Mouse (Mus musculus): ENCODE results near the gene Ugt1a2. TPM values are rescaled to one million over a fixed set of nuclear protein-coding genes. Genes with fewer than 3 reads are reported as not detected.
"Not testable (repeated sequence)": the region's sequence is repeated elsewhere in the genome, so short reads cannot be mapped to it uniquely, and the experiment has no call there.

Ugt1a2 gene
- not detected in 2 replicates for total RNA-seq (2014; fragmentation: Nextera tagmentation)
- total RNA-seq (2017) = 0.05 TPM in 1 of 2 replicates, not detected in the other
- polyA plus RNA-seq (2012) = not detected in 2 replicates

DNA sequence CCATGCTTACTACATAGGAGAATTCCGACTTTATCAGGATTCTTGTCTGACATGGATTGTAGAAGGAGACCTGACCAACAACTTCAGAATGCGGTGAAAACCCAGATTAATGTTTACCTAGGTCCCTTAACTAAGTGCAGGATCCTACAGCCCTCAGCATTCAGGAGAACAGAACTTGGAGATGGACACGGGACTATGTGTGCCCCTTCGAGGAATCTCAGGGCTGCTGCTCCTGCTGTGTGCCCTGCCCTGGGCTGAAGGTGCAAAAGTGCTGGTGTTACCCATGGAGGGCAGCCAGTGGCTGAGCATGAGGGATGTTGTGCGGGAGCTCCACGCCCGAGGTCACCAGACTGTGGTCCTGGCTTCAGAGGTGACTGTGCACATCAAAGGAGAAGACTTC, at the start of gene Ugt1a2:
Gene Ugt1a2, plus strand, starts transcription at position 146 of the 400 bp plus-strand sequence.
- no peak within 1 kb of the TSS for H3K4me3 ChIP-seq (ENCODE audit: low read depth, low read length)
- H3K27me3 ChIP-seq (ENCODE audit: insufficient read depth, low read length) = peaks cover 7% of the 10 kb centered on the region
- TF ChIP-seq GATA2 (IDR thresholded peaks at IDR 0.05; ENCODE audit: borderline replicate concordance, low read depth, low read length) (no peak), POLR2AphosphoS5 (IDR thresholded peaks at IDR 0.05; ENCODE audit: insufficient replicate concordance, low read depth, low read length) (no peak), GATA1 (IDR thresholded peaks at IDR 0.05; ENCODE audit: borderline replicate concordance, low read length) (no peak), CTCF (IDR thresholded peaks at IDR 0.05; ENCODE audit: low read depth, low read length) (no peak), TAL1 (conservative IDR thresholded peaks at IDR 0.05; ENCODE audit: low read depth, low read length) (no peak)
- no peaks in the 10 kb centered on the region for H3K36me3 ChIP-seq (replicated peaks)
- H3K9me3 ChIP-seq (replicated peaks) = peaks cover 3% of the 10 kb centered on the region
- DNase-seq (ENCODE audit: low spot score) (no peak), ATAC-seq (ENCODE audit: extremely low read depth, insufficient number of reproducible peaks, low FRiP score, poor library complexity, severe bottlenecking) (no peak)
- H3K4me1 ChIP-seq (ENCODE audit: insufficient read depth, low read depth, low read length) = no peaks in the 10 kb centered on the region

DNA sequence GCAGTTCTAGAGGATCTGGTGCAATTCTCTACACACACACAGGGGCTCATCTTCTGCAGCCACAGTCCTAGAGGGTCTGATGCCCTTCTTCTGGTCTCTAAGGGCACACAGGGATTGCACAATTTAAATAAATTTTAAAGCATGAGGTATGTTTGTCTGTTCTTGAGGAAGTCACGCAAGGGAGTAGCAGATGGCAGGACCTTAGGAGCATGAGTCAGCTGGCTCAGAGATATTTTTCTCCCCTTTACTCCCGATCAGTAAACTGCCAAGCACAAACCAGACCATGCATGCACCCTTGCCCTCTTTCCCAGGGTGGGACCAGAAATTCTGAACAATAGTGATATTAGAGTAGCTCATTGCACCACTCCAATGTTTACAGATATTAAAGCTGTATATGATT, 42.0 kb upstream of the Ugt1a2 start:
- Histone ChIP-seq H3K36me3 (replicated peaks) (no peaks in the 10 kb centered on the region), H3K4me1 (ENCODE audit: insufficient read depth, low read depth, low read length) (no peaks in the 10 kb centered on the region; the same call in 1 of the 2 replicates), H3K4me3 (ENCODE audit: low read depth, low read length) (no peak overlapping the region), H3K27me3 (ENCODE audit: insufficient read depth, low read length) (0 out of 2 replicates have a peak, but pooled peaks cover 2% of the 10 kb centered on the region), H3K9me3 (replicated peaks) (no peaks in the 10 kb centered on the region)
- DNase-seq (ENCODE audit: low spot score) (no peak), ATAC-seq (ENCODE audit: extremely low read depth, insufficient number of reproducible peaks, low FRiP score, poor library complexity, severe bottlenecking) (peak; percentile 45; the same call in 1 of the 2 replicates)
- no peak for TF ChIP-seq CTCF (IDR thresholded peaks at IDR 0.05; ENCODE audit: low read depth, low read length)
- no peak for TF ChIP-seq GATA1 (IDR thresholded peaks at IDR 0.05; ENCODE audit: borderline replicate concordance, low read length)
- TF ChIP-seq TAL1 (conservative IDR thresholded peaks at IDR 0.05; ENCODE audit: low read depth, low read length) = no peak
- TF ChIP-seq POLR2AphosphoS5 (IDR thresholded peaks at IDR 0.05; ENCODE audit: insufficient replicate concordance, low read depth, low read length) = no peak
- no peak for TF ChIP-seq GATA2 (IDR thresholded peaks at IDR 0.05; ENCODE audit: borderline replicate concordance, low read depth, low read length)

DNA sequence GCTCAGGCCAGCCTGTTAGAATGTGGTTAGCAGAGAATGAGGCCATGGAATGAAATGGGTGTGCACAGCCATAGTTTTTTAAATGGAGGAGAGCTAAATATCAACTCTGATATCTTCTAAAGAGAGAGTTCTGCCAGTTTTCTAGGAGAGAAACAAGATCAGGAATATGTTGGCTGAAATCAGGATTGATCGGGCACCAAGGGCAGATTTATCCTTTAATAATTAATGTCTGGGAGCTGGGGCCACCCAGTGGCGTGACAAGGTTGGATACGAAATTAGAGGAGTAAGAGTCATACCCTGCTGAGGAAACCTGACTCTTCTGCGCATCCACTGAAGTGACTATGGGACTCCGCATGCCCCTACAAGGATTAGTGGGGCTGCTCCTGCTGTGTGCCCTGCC, 34.7 kb upstream of the Ugt1a2 start, which contains the start of gene Ugt1a5:
Gene Ugt1a5, plus strand, starts transcription at position 302 of the 400 bp plus-strand sequence.
- H3K4me3 ChIP-seq (ENCODE audit: low read depth, low read length) = no peak within 1 kb of the TSS
- DNase-seq (ENCODE audit: low spot score) = no peak
- TF ChIP-seq TAL1 (conservative IDR thresholded peaks at IDR 0.05; ENCODE audit: low read depth, low read length) = no peak
- no peak for TF ChIP-seq GATA1 (IDR thresholded peaks at IDR 0.05; ENCODE audit: borderline replicate concordance, low read length)
- TF ChIP-seq CTCF (IDR thresholded peaks at IDR 0.05; ENCODE audit: low read depth, low read length) = no peak
- no peak for TF ChIP-seq POLR2AphosphoS5 (IDR thresholded peaks at IDR 0.05; ENCODE audit: insufficient replicate concordance, low read depth, low read length)
- no peak for TF ChIP-seq GATA2 (IDR thresholded peaks at IDR 0.05; ENCODE audit: borderline replicate concordance, low read depth, low read length)
- ATAC-seq (ENCODE audit: extremely low read depth, insufficient number of reproducible peaks, low FRiP score, poor library complexity, severe bottlenecking) = no peak
- peaks cover 2% of the 10 kb centered on the region; the same call in 1 of the 2 replicates for H3K27me3 ChIP-seq (ENCODE audit: insufficient read depth, low read length)
- H3K4me1 ChIP-seq (ENCODE audit: insufficient read depth, low read depth, low read length) = no peaks in the 10 kb centered on the region
- 0 out of 2 replicates have a peak, but pooled peaks cover under 1% of the 10 kb centered on the region for H3K9me3 ChIP-seq (replicated peaks)
- no peaks in the 10 kb centered on the region for H3K36me3 ChIP-seq (replicated peaks)

DNA sequence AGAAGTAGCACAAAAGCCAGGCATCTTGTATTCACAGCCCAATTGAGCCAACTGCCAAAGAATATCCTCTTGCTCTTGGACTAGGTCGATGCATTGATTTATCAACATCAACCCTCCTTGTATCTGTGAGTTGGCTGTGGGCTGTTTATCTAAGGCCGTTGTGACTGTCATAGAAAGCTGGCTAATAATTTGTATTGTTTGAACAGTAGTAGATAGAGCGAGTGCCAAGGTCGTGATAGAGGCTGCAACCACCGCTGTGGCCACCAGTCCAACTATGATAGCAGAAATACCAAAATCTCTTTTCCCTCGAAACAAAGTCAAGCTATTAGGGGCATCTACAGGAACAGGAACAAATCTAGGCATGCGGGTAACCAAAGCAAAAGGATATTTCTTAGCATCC, 28.2 kb upstream of the Ugt1a2 start:
- H3K9me3 ChIP-seq (replicated peaks) = peaks cover 23% of the 10 kb centered on the region
- not testable (repeated sequence) for H3K4me1 ChIP-seq (ENCODE audit: insufficient read depth, low read depth, low read length); H3K36me3 ChIP-seq (replicated peaks); ATAC-seq (ENCODE audit: extremely low read depth, insufficient number of reproducible peaks, low FRiP score, poor library complexity, severe bottlenecking); H3K4me3 ChIP-seq (ENCODE audit: low read depth, low read length); DNase-seq (ENCODE audit: low spot score); H3K27me3 ChIP-seq (ENCODE audit: insufficient read depth, low read length)

DNA sequence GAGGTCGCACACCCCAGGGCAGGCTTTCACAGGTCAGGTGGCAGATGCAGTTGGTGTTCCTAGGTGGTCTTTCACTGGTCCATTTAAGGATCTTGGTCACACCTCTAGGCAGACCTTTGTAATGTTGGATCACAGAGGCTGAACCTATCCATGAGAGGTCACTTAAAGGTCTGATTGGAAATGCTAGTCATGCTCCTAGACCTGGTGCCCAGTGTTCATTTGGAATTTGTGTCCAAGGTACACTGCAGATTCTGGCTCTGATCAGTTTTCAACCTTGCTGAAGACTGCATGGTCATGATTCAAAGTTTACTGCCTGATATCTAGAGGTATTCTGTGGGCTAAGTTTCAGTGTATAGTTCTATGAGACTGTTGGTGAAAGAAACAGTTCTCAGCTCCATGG, 20.7 kb upstream of the Ugt1a2 start:
- DNase-seq (ENCODE audit: low spot score) (no peak), ATAC-seq (ENCODE audit: extremely low read depth, insufficient number of reproducible peaks, low FRiP score, poor library complexity, severe bottlenecking) (no peak)
- Histone ChIP-seq H3K27me3 (ENCODE audit: insufficient read depth, low read length) (no peaks in the 10 kb centered on the region), H3K9me3 (replicated peaks) (peaks cover 16% of the 10 kb centered on the region), H3K4me3 (ENCODE audit: low read depth, low read length) (no peak overlapping the region), H3K36me3 (replicated peaks) (no peaks in the 10 kb centered on the region), H3K4me1 (ENCODE audit: insufficient read depth, low read depth, low read length) (no peaks in the 10 kb centered on the region)
- TF ChIP-seq GATA1 (IDR thresholded peaks at IDR 0.05; ENCODE audit: borderline replicate concordance, low read length) (no peak), CTCF (IDR thresholded peaks at IDR 0.05; ENCODE audit: low read depth, low read length) (no peak), TAL1 (conservative IDR thresholded peaks at IDR 0.05; ENCODE audit: low read depth, low read length) (no peak), GATA2 (IDR thresholded peaks at IDR 0.05; ENCODE audit: borderline replicate concordance, low read depth, low read length) (no peak), POLR2AphosphoS5 (IDR thresholded peaks at IDR 0.05; ENCODE audit: insufficient replicate concordance, low read depth, low read length) (no peak)

DNA sequence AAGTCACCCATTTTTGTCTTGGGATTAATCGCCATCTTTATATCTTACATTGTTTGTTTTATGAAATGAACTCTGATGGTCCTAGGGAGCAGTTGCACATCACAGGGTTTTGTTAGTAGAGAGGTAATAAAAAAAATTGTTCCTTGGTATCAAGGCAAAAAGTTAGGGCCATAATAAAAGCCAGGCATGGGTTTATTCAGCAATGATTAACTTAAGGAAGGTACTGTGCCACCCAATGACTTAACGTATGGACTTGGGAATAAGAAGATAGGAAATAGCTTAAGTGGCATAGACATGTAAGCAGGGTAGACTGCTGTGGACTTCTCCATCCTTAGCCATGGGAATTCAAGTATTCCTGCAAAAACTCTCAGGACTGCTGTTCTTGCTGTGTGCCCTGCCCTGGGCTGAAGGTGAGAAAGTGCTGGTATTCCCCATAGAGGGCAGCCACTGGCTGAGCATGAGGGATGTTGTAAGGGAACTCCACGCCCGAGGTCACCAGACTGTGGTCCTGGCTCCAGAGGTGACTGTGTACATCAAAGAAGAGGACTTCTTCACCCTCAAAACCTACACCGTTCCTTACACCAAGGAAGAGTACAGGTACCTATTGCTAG, 14.0 kb upstream of the Ugt1a2 start:
- no peaks in the 10 kb centered on the region for H3K27me3 ChIP-seq (ENCODE audit: insufficient read depth, low read length)
- no peaks in the 10 kb centered on the region for H3K36me3 ChIP-seq (replicated peaks)
- H3K9me3 ChIP-seq (replicated peaks) = no peaks in the 10 kb centered on the region
- no peak overlapping the region for H3K4me3 ChIP-seq (ENCODE audit: low read depth, low read length)
- H3K4me1 ChIP-seq (ENCODE audit: insufficient read depth, low read depth, low read length) = no peaks in the 10 kb centered on the region
- TF ChIP-seq GATA1 (IDR thresholded peaks at IDR 0.05; ENCODE audit: borderline replicate concordance, low read length) (no peak), TAL1 (conservative IDR thresholded peaks at IDR 0.05; ENCODE audit: low read depth, low read length) (no peak), POLR2AphosphoS5 (IDR thresholded peaks at IDR 0.05; ENCODE audit: insufficient replicate concordance, low read depth, low read length) (no peak), CTCF (IDR thresholded peaks at IDR 0.05; ENCODE audit: low read depth, low read length) (no peak), GATA2 (IDR thresholded peaks at IDR 0.05; ENCODE audit: borderline replicate concordance, low read depth, low read length) (no peak)
- DNase-seq (ENCODE audit: low spot score) (no peak), ATAC-seq (ENCODE audit: extremely low read depth, insufficient number of reproducible peaks, low FRiP score, poor library complexity, severe bottlenecking) (no peak)

All from G1E (cell line).